Mouse (Mus musculus): ENCODE results near the gene Sytl2.

Gene Sytl2

DNA sequence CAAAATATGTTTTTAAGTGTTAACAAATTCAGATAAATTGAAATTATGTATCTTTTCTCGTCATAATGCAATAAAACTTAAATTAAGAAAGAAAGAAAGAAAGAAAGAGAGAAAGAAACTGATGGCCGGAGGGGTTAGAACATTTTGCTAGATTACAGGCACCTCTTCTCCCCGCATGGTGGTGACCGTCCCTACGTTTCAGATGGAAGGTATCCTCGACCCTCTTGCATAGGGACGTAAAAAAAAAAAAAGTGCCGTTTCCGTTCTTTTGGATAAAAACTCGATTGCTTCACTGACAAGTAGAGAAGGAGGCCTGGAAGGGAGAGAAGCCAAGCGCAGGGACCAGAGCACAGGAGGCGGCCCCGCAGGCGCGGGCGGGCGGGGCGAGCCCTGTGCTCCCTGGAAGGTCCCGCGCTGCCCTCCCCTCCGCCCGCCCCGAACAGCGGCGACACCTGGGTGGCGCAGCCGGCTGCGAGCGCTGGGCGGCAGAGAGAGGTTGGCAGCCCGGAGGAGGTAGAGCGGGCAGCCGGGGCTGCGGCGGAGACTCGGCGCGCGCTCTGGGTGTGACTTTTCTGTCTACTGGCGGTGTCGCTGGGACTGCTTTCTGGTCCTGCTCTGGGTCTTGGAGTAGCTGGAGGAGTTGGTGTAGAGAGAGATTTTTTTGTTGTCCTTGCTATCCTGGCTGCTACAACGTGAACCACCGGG, at the start of gene Sytl2:
TSS of gene Sytl2 (plus strand) at position 311 of the 705 bp plus-strand sequence.
- in situ Hi-C loops (cut with MboI, MseI): loop anchor here (10.0 kb wide), 2 partner anchors 53 to 183 kb away; no protein-coding TSS in a partner anchor

DNA sequence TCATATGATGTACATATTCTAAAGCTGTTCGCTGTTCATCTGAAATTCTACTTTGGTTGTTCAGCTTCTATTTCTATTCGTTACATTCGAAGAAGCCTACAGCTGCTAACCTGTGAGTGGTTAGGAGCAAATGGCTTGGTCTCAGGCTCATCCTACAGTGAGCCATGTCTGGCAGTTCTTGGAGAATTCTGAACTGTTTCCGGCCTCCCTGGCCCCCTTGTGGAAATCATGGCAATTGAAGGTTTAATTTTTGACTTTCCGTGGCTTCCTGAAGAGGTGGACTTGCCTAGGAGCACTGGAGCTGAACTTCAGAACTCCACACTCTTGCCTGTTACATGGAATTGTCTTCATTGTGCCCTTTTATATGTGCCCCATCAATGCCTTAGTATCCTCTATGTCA, 49.1 kb upstream of the Sytl2 start:
- in situ Hi-C loops (cut with MboI, MseI): no loop called here

DNA sequence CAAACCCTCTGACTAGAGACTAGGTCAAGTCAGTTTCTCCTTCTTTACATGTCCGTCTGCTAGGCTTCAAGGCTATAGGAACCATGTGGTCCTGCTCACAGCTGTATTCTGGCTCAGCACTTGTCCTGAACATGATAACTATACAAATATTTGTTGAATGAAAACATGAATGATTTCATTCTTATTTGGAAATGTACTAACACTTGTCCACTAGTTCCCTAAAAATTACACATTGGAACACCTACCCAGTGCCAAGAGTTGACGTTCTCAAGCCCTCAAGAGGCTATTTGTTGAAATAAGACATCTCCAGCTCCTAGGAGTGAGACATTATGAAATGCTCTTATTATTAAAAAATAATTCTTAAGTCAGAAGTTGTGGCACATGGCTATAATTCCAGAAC, 43.4 kb upstream of the Sytl2 start:
- in situ Hi-C loops (cut with MboI, MseI): no loop called here

DNA sequence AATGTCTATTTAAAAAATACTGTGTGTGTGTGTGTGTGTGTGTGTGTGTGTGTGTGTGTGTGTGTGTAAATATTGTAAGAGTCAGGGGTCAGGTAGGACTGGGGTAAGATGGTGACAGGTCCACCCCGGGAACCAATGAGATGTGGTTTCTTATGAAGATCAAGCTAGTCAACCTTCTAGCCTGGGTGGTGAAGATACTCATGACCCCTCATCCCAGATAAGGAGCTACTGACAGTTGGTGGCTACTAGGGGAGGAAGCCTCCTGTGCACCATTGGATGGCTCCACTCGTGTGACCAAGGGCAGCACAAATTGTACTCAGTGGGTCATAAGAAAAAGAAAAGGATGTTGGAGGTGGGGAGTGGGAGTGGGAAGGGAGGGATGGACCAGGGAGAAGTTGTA, 42.2 kb upstream of the Sytl2 start:
- in situ Hi-C loops (cut with MboI, MseI): loop anchor here in 1 of 2 experiments (10.0 kb wide), 1 partner anchor 755 kb away; no protein-coding TSS in a partner anchor

DNA sequence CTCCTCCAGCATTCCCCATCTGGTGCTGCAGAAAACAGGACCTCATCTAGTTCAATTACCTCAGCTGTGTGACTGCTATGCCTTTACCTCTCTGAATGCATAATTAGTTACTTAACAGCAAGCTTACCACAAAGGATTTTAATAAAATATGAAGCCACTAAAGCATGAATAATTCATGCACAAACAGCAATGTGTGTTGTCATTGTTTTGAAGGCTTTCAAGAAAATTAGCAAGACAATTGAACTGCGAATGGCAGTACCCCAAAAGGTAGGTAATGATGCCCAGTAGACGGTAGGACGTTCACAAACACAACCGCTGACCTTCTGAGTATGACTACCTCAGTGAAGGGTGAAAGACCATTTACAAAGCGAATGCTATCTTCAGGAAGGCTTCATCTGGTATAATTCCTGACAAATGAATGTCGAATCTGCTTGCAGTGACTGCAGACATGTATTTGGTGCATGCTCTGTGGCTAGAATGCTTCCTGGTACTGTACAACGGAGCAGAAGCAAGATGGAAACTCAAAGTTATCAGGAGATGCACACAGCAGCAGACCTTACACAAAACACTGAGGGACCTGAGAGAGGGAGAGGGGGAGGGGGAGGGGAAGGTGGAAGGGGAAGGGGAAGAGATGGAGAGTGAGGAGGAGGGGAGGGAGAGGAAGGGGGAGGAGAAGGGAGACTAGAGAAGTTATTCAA, 40.0 kb upstream of the Sytl2 start:
- in situ Hi-C loops (cut with MboI, MseI): loop anchor here in 1 of 2 experiments (10.0 kb wide), 1 partner anchor 757 kb away; no protein-coding TSS in a partner anchor

DNA sequence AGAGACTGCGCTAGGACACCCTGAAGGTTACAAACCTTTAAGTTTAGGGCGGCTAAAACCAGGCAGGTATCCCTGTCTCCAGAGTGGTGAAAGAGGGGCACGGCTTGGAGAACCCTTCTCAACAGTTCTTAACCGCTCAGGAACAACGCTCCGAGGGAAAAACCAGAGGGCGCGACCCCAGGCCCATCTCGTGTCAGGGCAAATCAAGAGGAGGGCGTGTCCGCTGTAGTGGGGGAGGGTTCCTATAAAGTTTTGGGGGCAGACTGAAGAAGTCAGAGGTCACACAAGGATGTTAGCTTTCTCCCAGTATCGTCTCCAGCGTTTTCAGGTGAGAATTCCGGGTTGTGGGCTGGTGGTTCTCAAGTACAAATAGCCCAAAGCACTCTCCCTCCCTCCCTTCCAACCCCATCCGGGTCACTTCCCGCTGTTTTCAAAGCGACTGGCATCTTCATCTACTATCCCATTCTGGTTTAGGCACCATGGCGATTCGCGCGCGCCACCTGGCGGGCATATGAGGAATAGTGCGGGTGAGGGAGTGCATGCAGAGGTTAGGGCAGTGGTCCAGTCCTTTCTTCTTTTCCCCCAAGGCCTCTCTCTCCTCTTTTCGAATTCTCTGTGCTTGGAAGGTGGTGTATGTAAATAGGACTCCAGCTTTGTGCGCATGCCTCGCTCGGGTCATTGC, 36.6 kb upstream of the Sytl2 start, which contains the start of gene Ccdc83:
TSS of gene Ccdc83 (minus strand) at position 489 of the 682 bp plus-strand sequence.
- in situ Hi-C loops (cut with MboI, MseI): loop anchor here in 1 of 2 experiments (10.0 kb wide), 1 partner anchor 761 kb away; no protein-coding TSS in a partner anchor

DNA sequence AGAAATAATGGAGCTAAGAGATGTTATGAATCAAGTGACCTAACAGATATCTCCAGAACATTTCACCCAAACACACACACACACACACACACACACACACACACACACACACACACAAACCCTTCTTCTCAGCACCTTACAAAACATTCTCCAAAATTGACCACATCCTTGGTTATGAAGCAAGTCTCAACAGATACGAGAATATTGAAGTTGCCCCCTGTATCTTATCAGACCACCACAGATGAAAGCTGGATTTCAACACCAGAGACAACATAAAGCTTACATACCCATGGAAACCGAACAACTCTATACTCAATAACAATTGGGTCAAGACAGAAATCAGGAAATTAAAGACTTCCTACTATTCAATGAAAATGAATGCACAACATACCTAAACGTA, 31.9 kb upstream of the Sytl2 start:
- in situ Hi-C loops (cut with MboI, MseI): no loop called here

DNA sequence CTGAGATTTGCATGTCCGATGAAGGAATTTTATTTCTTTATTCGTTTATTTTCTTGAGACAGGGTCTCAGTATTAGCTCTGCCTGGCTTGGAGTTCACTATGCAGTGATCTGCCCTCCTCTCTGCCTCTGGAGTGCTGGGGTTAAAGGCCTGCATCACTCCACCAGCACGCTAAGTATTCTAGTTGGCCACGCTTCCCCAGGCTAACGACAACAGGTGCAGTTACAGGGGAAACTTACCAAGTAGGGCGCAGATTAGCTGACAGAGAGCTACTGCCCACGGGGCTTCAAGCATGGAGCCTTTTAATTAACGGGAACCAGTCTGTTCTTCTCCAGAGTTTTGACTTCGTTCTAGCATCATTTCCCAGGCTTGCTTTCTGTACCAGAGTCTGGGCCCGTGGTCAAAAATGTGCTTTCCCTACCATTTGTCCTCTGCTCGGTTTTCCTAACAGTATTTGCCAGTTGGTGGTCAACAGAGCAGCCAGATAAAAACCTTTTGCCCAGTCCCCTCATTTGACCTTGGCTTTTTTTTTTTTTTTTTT, 27.4 kb upstream of the Sytl2 start:
- in situ Hi-C loops (cut with MboI, MseI): no loop called here

DNA sequence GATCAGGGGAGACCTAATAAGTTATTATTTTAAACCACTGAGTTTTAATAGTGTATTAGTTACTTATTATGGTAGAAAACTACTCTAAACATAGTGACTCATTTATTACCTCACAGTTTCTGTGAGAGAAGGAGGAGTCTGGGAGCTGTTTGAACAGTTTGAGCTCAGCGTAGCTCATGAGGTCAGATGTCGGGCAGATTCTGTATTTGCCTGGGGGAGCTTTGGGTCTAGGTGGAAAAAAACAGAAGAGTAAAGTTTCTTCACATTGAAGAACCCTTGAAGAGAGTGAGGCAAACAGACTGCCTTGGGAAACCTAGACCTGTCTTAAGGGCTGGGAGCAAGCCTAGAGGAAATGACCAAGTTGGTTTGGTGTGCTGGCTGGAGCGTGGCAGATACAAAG, 24.8 kb upstream of the Sytl2 start:
- in situ Hi-C loops (cut with MboI, MseI): no loop called here

DNA sequence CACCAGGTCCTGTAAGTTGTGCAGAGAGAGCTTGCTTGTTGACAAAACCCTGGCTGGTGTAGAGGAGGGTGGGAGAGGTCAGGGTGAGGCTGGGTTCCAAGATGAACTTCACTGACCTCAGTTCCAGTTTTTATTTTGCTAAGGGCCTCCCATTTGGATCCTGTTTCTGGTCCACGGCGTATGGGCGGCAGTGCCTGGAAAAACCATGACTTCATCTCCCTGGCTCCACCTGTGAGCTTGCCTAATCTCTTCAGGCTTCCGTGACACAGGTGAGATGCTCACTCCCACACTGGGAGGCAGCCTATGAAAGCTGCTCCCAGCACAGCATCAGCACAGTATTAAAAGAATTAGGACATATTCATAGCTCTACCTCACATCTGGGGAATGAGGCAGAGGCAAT, 24.3 kb upstream of the Sytl2 start:
- in situ Hi-C loops (cut with MboI, MseI): no loop called here

DNA sequence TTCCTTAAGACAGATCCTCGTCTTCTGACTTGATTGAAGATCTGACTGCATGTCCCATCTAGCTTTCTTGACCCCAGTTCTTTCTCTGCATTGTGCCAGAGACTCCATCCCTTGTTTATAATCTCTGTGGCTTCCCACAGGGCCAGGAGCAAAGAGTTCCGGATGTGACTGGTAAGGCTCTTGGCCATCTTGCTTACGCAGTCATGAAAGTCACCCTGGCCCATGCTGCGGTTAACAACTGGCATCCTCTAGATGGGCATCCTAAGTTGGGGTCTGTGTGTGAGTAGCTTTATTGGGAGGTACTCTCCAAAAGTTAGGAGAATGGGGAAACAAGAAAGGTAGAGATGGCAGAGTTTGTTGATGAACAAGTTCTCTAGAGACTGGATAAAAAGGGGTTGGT, 22.9 kb upstream of the Sytl2 start:
- in situ Hi-C loops (cut with MboI, MseI): no loop called here

DNA sequence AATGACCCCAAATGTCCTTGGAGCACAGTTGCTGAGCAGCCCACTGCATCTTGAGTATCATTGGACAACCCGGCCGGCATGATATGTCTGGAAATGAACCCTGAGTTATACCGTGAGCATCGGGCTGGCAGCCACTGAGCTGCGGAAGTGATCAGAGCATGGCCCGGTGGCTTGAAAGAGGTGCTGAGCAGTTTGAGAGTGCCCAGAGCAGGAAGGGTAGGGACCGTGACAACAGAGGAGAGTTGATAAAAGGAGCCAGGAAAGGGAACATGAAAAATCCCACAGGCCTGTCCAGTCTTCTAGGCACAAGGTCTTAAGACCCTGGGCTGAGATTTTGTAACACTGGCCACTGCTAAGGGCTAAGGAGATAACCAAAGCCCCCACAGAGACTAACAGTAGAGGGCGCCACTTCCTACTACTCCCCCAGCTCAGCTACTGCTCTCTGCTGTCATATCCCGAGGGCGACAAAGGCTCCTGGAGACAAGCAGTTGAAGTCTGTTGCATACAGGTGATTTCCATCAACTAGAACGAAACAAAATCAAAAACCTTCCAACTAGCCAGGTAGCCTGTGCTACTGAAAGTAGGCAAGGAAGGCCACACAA, 21.7 kb upstream of the Sytl2 start:
- in situ Hi-C loops (cut with MboI, MseI): loop anchor here in 1 of 2 experiments (5.0 kb wide), 1 partner anchor 127 kb away; no protein-coding TSS in a partner anchor

DNA sequence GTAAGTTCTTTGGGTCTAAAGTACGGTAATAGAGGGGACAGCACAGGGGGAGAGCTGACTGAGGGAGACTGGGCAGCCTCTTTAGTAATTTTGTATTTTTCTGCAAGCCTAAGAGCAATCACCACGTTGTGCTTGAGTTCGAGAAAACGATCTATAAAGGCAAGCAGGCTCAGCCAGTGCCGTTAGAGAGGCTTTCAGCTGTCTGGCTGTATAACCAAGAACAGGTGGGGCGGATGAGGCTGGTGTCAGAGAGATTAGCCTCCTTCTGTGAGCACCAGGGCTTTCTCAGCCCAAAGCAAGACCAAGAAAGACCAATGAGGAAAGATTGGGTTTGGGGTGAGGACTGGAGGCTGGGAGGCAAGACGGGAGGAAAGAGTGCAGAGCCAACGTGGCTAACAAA, 21.2 kb upstream of the Sytl2 start:
- in situ Hi-C loops (cut with MboI, MseI): loop anchor here in 1 of 2 experiments (5.0 kb wide), 1 partner anchor 126 kb away; no protein-coding TSS in a partner anchor

DNA sequence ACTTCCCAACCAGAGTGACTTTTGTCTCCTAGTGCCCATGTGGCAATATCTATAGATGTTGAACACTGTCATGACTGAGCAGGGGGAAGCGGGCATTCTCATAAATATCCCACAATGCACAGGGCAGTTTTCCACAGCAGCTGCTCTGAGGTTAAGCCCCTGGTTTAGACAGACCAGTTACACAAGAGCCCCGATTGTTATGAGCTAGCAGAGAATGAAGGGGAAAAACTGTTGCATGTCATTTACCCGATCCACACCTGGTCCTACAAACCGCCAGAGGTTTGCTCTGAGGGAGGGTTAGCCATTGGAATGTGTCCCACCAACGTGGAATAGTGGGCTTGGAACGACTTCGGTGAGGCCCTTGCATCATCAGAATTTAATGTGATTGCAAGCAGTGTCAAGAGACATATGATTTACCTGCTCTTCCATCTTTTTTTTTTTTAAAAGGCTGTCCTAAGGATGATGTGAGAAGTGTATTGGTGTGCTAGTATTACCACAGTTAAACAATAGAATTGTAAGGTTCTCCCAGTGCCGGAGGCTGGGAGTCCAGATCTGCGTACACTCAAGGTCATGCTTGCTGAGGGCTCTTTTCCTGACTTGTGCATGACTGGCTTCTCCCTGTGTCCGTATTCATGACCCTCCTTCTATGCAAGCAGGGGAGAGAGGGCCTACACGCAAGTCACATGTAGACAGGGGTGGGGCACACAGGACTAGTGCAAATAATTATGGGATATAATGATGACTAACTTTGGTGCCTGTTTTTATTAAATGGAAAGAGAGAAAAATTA, 20.1 kb upstream of the Sytl2 start:
- in situ Hi-C loops (cut with MboI, MseI): loop anchor here in 1 of 2 experiments (5.0 kb wide), 1 partner anchor 125 kb away; no protein-coding TSS in a partner anchor

DNA sequence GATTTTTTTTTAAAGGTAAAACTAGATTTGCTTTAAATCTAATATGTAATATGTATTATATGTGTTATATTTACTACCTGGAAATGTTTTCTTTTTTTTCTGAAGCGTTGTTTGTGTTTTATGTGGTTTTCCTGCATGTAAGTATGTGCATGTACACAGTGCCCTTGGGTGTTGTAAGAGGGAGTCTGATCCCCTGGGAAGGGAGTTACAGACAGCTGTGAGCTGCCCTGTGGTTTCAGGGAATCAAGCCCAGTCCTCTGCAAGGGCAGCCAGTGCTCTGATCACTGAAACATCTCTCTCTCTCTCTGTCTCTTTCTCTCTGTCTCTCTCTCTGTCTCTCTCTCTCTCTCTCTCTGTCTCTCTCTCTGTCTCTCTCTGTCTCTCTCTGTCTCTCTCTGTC, 19.3 kb upstream of the Sytl2 start:
- in situ Hi-C loops (cut with MboI, MseI): loop anchor here in 1 of 2 experiments (5.0 kb wide), 1 partner anchor 125 kb away; no protein-coding TSS in a partner anchor

DNA sequence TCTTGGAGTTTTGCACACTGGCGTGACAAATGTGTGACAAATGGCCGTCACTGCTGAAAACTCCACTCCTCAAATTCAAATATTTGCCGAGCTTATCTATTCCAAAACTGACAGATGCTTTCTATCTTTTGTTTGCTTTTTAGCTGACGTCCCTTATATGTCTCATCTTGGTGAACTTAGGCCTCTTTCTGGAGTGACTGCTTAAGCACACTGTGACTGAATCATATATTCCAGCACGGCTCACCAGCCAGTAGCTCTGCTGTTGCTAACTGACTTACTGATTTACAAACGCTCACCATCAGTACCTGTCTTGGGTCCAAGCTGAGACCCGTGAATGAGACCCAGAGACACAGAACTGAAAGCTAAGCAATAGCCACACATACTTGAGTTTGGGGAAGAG, 17.3 kb upstream of the Sytl2 start:
- in situ Hi-C loops (cut with MboI, MseI): loop anchor here in 1 of 2 experiments (5.0 kb wide), 1 partner anchor 123 kb away; no protein-coding TSS in a partner anchor

DNA sequence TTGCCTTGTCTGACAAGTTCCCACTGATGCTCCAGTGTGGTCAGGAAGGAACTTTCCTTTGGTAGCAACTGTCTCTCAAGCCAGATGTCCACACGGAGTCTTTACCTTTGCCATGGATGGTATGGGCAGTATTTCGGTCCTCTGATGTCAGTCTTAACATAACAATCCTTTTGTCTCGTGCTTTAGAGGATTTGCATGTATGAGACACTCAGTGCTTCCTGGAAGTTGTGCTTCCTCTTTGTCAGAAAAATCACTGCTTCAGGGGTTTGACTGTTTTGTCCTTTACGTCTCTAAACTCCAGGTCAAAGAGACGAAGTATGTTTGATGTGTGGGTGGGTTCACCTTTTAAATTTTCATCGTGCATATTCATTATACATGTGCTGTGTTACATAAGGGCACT, 10.2 kb upstream of the Sytl2 start:
- in situ Hi-C loops (cut with MboI, MseI): no loop called here

DNA sequence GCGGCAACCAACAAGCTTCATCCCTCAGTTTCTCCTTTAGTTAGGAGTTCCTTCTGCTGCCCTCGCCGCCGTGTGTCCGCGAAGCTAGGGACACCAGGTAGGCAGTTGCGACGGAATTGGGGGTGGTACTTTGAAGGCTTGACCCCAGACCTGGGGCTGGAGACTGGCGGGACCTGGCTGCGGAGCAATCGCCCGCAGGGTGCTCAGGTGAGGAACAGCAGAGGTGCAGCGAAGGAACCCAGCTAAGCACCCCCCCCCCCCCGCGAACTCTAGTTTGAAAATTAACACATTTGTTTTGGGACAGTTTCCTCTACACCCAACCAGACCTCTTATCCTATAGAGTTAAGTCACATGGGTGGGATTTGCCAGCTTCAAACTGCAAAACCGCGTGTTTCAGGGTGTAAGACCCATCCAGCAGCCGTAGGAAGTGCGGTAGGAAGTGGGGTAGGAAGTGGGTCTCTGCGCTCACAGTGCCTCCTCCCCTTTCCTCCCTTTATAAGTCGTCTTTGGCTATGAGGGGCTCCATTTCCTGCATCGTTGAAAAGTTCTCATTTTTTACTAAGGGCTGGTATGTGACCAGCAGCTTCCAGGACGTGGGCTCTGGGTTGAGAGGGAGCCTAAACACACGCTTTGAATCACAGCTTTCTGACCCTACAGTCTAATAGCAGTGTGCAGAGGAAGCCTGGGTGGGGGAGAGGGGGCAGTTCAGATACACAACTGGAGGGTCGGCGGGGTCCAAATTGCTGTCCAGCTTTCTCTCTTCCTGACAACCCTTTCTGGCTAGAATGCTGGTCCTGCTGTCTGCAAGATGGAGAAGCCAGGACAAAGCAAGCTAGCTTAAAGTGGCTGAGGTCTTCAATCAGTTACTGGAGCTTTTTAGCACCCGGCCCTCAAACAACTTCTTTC, 848 bp downstream of the Sytl2 start:
- in situ Hi-C loops (cut with MboI, MseI): loop anchor here (10.0 kb wide), 2 partner anchors 52 to 182 kb away; no protein-coding TSS in a partner anchor

DNA sequence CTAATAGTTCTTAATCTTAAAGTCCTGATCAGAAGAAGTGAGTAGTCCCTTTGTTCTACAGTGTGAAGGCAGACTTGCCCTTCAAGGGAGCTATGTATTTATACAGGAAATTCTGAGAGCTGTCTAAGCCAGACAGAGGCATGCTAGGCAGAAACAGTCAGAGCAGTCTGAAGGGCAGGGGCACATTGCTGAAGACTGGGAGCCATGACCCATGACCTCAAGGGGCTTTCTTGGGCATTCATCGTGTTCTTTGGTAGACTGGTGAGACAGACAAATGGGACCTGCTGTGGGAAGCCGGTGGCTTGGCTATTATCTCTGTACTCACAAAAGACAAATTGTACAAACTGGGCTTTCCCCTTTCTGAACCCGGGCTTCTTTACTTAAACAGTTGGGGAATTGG, 4.0 kb downstream of the Sytl2 start:
- in situ Hi-C loops (cut with MboI, MseI): loop anchor here (5.0 to 10.0 kb wide), 3 partner anchors 36 to 179 kb away; no protein-coding TSS in a partner anchor
